ENCODE assay signal across 24 mouse cellular contexts in genomic region chr9:74937761-74938160, GRCm38 (mm10). TPM values are rescaled to one million over a fixed set of nuclear protein-coding genes. Genes with fewer than 3 reads are reported as not detected.
DNase-seq lines count a peak whose midpoint lies in the region; ATAC-seq and TF ChIP-seq lines count a peak whose summit lies in the region.
"Had no signal": no experiment of that assay in that cellular context is flagged by ENCODE, and none has a peak within 500 bp of the region (broad histone marks: within the 10 kb centered on the region; RNA-seq: fewer than 3 reads in every experiment).

No protein-coding gene starts in this region.

- H3K36me3 ChIP-seq in midbrain, embryonic 11.5 days (ENCODE audit: control insufficient read depth, insufficient read depth, low read length) = no peaks in the 10 kb centered on the region
- no peaks in the 10 kb centered on the region for H3K36me3 ChIP-seq in midbrain, postnatal 0 days (ENCODE audit: insufficient read depth, low read length)
- H3K36me3 ChIP-seq: embryonic facial prominence, embryonic 13.5 days; embryonic facial prominence, embryonic 15.5 days; forebrain, embryonic 15.5 days had no signal

- no peak overlapping the region for H3K4me3 ChIP-seq in midbrain, embryonic 11.5 days (ENCODE audit: low read depth, low read length)
- H3K4me3 ChIP-seq in midbrain, postnatal 0 days (ENCODE audit: low read depth, low read length) = no peak overlapping the region
- H3K4me3 ChIP-seq: embryonic facial prominence, embryonic 13.5 days; embryonic facial prominence, embryonic 15.5 days; erythroblast, embryonic 14.5 days; forebrain, embryonic 13.5 days; forebrain, embryonic 15.5 days had no signal

- no peaks in the 10 kb centered on the region for H3K4me1 ChIP-seq in midbrain, embryonic 11.5 days (ENCODE audit: control insufficient read depth, insufficient read depth, low read length)
- H3K4me1 ChIP-seq in midbrain, postnatal 0 days (ENCODE audit: insufficient read depth, low read length) = no peaks in the 10 kb centered on the region
- H3K4me1 ChIP-seq: embryonic facial prominence, embryonic 13.5 days; embryonic facial prominence, embryonic 15.5 days; forebrain, embryonic 15.5 days had no signal

- intact Hi-C loops in gastrocnemius, postnatal 14 days (cut with DNase I; ENCODE audit: low total_unique reads) = no loop called here

- no peak for TF ChIP-seq CTCF in midbrain, postnatal 0 days (IDR thresholded peaks at IDR 0.05)

- no peak overlapping the region for H3K27ac ChIP-seq in midbrain, embryonic 11.5 days (ENCODE audit: low read depth, low read length)
- no peak overlapping the region for H3K27ac ChIP-seq in midbrain, postnatal 0 days (ENCODE audit: low read depth, low read length)
- H3K27ac ChIP-seq: embryonic facial prominence, embryonic 13.5 days; embryonic facial prominence, embryonic 15.5 days; forebrain, embryonic 13.5 days; forebrain, embryonic 15.5 days had no signal

- H3K27me3 ChIP-seq in midbrain, embryonic 11.5 days (ENCODE audit: control insufficient read depth, insufficient read depth, low read length) = no peaks in the 10 kb centered on the region
- no peaks in the 10 kb centered on the region for H3K27me3 ChIP-seq in midbrain, postnatal 0 days (ENCODE audit: insufficient read depth, low read length)
- H3K27me3 ChIP-seq: embryonic facial prominence, embryonic 13.5 days; embryonic facial prominence, embryonic 15.5 days; forebrain, embryonic 13.5 days; forebrain, embryonic 15.5 days had no signal

- peak; percentile 31 for DNase-seq in midbrain, embryonic 11.5 days (ENCODE audit: low spot score, missing footprints)
- no peak for DNase-seq in midbrain, postnatal 0 days (ENCODE audit: low spot score)
- peak; percentile 63 for DNase-seq in adipocyte (ENCODE audit: low spot score)
- DNase-seq in fat pad, adult 2 months (ENCODE audit: extremely low read depth, low read depth, low spot score) = peak; percentile 83
- no peak for DNase-seq in layer of hippocampus, adult 9-10 months (ENCODE audit: low spot score)
- DNase-seq in gastrocnemius, postnatal 14 days = no peak
- DNase-seq: adrenal gland, adult 2 months; adrenal gland, postnatal 10 days; adrenal gland, postnatal 25 days; cerebellum, adult 18-20 months; cerebellum, adult 8-10 months; cerebellum, adult 9-11 months; cerebellum, postnatal 14 days; cerebellum, postnatal 36 days; embryo, embryonic 11 days; forebrain, postnatal 0 days had no signal

- H3K9me3 ChIP-seq in midbrain, embryonic 11.5 days (ENCODE audit: control insufficient read depth, low read length) = no peaks in the 10 kb centered on the region
- H3K9me3 ChIP-seq in midbrain, postnatal 0 days (ENCODE audit: low read length) = no peaks in the 10 kb centered on the region
- H3K9me3 ChIP-seq: embryonic facial prominence, embryonic 13.5 days; embryonic facial prominence, embryonic 15.5 days; forebrain, embryonic 13.5 days; forebrain, embryonic 15.5 days had no signal

- H3K4me2 ChIP-seq in midbrain, embryonic 11.5 days = no peak overlapping the region
- H3K4me2 ChIP-seq in midbrain, postnatal 0 days (ENCODE audit: low read depth, low read length, poor library complexity, severe bottlenecking) = no peak overlapping the region
- H3K4me2 ChIP-seq: embryonic facial prominence, embryonic 13.5 days; embryonic facial prominence, embryonic 15.5 days; forebrain, embryonic 13.5 days; forebrain, embryonic 15.5 days had no signal

- ATAC-seq in midbrain, embryonic 11.5 days (ENCODE audit: low FRiP score) = no peak
- no peak for ATAC-seq in midbrain, postnatal 0 days (ENCODE audit: low FRiP score)
- no peak for ATAC-seq in frontal cortex, adult (ENCODE audit: low TSS enrichment)
- ATAC-seq: activated CD4-positive, CD25-positive, alpha-beta regulatory T cell, adult 4 months; forebrain, embryonic 13.5 days; forebrain, embryonic 15.5 days; forebrain, postnatal 0 days; Patski had no signal

- WGBS in midbrain, embryonic 11.5 days = 93% methylated on average over 3 of the region's 3 CpGs
- 88% methylated on average over 3 of the region's 3 CpGs for WGBS in midbrain, postnatal 0 days

- H3K9ac ChIP-seq in midbrain, embryonic 11.5 days (ENCODE audit: low read length) = no peak overlapping the region
- no peak overlapping the region for H3K9ac ChIP-seq in midbrain, postnatal 0 days (replicated peaks; ENCODE audit: low read length, poor library complexity, severe bottlenecking)
- H3K9ac ChIP-seq: embryonic facial prominence, embryonic 13.5 days; embryonic facial prominence, embryonic 15.5 days; forebrain, embryonic 13.5 days; forebrain, embryonic 15.5 days; forebrain, postnatal 0 days had no signal

RNA-seq across cellular contexts. Expression of gene Fam214a, which starts 14.9 kb away (rescaled TPM):
- 17.6 and 18.9 TPM in 2 replicates for polyA plus RNA-seq in midbrain, embryonic 11.5 days (2014; fragmentation: Nextera tagmentation; extraction: Ambion mirVana)
- 32.3 and 36.0 TPM in 2 replicates for total RNA-seq in midbrain, postnatal 0 days (2014; rRNA removed)
- 18.2 and 18.9 TPM in 2 replicates for polyA plus RNA-seq in midbrain, postnatal 0 days (2015; fragmentation: Nextera tagmentation; extraction: Ambion mirVana)
- total RNA-seq in gastrocnemius, postnatal 14 days (2021) = 10 to 100 TPM; 21.3 to 31.1 TPM
- polyA plus RNA-seq: erythroblast, embryonic 14.5 days had no signal

Comparison
In these comparisons a context has a peak if more than half of its experiments do, and no peak if none do; other contexts are left out.
1. DNase-seq: peak in midbrain, embryonic 11.5 days (single experiment), adipocyte (single experiment) and fat pad, adult 2 months (single experiment); none in midbrain, postnatal 0 days (single experiment), layer of hippocampus, adult 9-10 months (single experiment) and gastrocnemius, postnatal 14 days (single experiment).